Mouse (Mus musculus): ENCODE measurements around the gene Gm21885. TPM values are rescaled to one million over a fixed set of nuclear protein-coding genes. Genes with fewer than 3 reads are reported as not detected.
A peak's percentile ranks its signal among the peaks of the same experiment; 100 is the strongest.

Gene Gm21885
- 2.1 and 4.1 TPM in 2 replicates for polyA plus RNA-seq (2012; rRNA removed)

DNA sequence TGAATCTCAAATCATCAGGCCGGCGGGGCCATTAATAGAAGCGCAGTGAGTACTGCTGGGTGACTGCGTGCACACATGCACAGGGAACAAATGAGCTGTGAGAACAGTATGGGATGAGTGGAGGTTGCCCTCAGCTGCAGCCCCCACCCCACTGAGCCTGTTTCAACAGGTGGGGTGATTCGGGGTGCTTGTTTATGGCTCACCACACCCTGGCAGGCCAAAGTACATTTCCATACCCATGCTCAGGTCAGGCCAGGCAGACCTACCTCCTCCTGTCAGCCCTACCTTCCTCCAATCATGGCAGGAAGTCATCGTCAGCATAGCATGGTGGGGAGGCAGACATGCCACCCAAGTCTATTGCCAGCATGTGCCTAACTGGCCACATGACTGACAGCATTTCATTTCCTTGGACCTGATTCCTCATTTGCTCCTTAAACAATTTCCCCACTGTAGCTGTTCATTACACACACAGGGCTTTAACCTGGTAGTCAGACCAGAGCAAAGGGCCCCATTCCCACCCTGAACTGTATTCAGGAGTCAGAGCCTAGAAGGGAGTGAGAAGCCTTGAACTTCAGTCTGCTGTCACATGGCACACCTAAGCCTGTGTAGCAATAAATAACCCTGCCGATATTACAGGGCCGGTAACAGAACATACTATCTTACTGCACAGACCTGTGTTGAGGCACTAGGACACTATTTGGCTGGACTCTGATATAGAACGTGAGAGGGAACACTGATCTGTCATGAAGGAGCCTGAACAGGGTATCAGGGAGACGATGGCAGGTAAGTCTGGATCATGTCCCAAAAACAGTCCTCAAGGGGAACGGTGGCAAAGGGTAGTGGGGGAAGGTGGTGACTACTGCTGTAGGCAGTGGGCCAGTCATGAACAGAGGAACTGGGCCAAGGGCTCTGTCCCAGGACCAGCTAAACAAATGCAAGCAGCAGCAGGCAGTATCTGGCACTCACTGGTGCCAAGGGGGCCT lies at the start of gene Gm21885:
Gene Gm21885, plus strand, starts transcription at position 675 of the 983 bp plus-strand sequence.
- peak within 1 kb of the TSS; percentile 96 for H3K27ac ChIP-seq (ENCODE audit: insufficient read depth, low read depth, low read length)

DNA sequence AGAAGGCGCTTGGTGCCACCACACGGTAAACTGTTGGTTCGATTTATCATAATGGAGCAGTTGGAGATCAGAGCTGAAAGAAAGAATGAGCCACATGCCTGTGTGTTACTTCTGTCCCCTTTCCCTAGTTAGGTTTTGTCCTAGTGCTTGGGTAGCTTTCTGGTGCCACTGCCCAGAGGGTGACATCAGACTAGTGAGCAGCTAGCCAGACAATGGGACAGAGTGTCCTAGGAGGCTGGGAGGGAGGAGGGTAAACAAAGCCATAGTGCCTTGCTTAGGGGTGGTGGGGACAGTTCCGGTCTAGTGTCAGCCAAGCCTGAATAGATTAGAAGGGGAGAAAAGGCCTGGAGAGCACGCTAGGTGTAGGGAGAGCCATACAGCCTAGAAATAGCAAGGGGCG lies 48.3 kb upstream of the Gm21885 start:
- Histone ChIP-seq H3K27ac (ENCODE audit: insufficient read depth, low read depth, low read length) (no peak overlapping the region), H3K4me1 (ENCODE audit: control insufficient read depth, insufficient read depth, insufficient read length, low read length) (peaks cover 11% of the 10 kb centered on the region), H3K27me3 (ENCODE audit: control insufficient read depth, insufficient read depth, low read length) (no peaks in the 10 kb centered on the region), H3K36me3 (ENCODE audit: control insufficient read depth, insufficient read depth, low read length) (no peaks in the 10 kb centered on the region), H3K4me3 (ENCODE audit: low read depth, low read length) (no peak overlapping the region)
- TF ChIP-seq CTCF (IDR thresholded peaks at IDR 0.05; ENCODE audit: extremely low read depth, insufficient read length, insufficient replicate concordance, low read depth, low read length): no peak
- no peak for TF ChIP-seq POLR2A (IDR thresholded peaks at IDR 0.05; ENCODE audit: low read depth, low read length)
- 88% methylated on average over 6 of the region's 6 CpGs for WGBS

More for the DNA sequence above, at the start of gene Gm21885:
- H3K36me3 ChIP-seq (ENCODE audit: control insufficient read depth, insufficient read depth, low read length): peaks cover 22% of the 10 kb centered on the region
- H3K27me3 ChIP-seq (ENCODE audit: control insufficient read depth, insufficient read depth, low read length): no peaks in the 10 kb centered on the region
- peaks cover 20% of the 10 kb centered on the region; the same call in 1 of the 2 replicates for H3K4me1 ChIP-seq (ENCODE audit: control insufficient read depth, insufficient read depth, insufficient read length, low read length)
- 20% methylated on average over 11 of the region's 11 CpGs for WGBS
- TF ChIP-seq POLR2A (IDR thresholded peaks at IDR 0.05; ENCODE audit: low read depth, low read length) (no peak; the same call in 1 of the 2 replicates), CTCF (IDR thresholded peaks at IDR 0.05; ENCODE audit: extremely low read depth, insufficient read length, insufficient replicate concordance, low read depth, low read length) (no peak)
- H3K4me3 ChIP-seq (ENCODE audit: low read depth, low read length): peak within 1 kb of the TSS; percentile 48

DNA sequence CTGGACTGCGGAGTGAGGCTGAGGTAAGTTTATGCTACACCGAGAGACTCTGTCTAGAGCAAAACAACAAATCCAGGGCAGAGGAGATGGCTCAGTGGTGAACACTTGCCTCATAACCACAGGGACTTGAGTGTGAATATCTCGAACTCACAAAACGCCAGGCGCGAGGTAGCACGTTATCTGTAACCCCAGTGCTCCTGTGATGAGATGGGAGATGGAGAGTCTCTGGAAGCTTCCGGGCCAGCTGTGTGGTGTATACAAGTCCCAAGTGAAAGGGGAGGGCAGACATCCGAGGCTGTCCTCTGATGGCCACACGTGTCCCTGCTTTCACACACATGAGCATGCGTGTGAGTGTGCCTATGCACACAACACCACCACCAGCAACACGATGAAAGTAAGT lies 47.3 kb upstream of the Gm21885 start:
- H3K36me3 ChIP-seq (ENCODE audit: control insufficient read depth, insufficient read depth, low read length): no peaks in the 10 kb centered on the region
- TF ChIP-seq POLR2A (IDR thresholded peaks at IDR 0.05; ENCODE audit: low read depth, low read length): no peak
- no peak for TF ChIP-seq CTCF (IDR thresholded peaks at IDR 0.05; ENCODE audit: extremely low read depth, insufficient read length, insufficient replicate concordance, low read depth, low read length)
- H3K4me1 ChIP-seq (ENCODE audit: control insufficient read depth, insufficient read depth, insufficient read length, low read length): peaks cover 4% of the 10 kb centered on the region
- H3K27me3 ChIP-seq (ENCODE audit: control insufficient read depth, insufficient read depth, low read length): no peaks in the 10 kb centered on the region
- WGBS: 86% methylated on average over 12 of the region's 12 CpGs
- H3K27ac ChIP-seq (ENCODE audit: insufficient read depth, low read depth, low read length): no peak overlapping the region
- H3K4me3 ChIP-seq (ENCODE audit: low read depth, low read length): no peak overlapping the region

DNA sequence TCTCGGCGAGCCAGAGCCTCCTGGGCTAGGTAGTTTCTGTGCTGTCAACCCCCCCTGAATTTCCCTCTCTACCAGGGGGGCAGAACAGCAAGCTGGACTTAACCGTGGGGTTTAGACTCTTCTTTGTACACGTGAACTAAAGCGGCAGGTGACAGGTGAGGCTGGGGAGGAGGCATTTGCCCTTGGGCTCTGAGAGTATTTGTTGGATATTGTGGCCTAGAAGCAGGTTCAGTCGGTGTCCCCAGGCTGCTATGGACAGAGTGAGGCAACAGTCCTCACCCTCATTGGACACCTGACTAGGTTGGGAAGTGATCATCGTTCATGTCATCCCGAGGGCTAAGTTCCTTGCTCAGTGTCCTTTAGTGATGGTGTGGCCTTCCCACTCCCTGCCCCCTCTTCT lies 46.8 kb upstream of the Gm21885 start:
- H3K36me3 ChIP-seq (ENCODE audit: control insufficient read depth, insufficient read depth, low read length): no peaks in the 10 kb centered on the region
- H3K4me3 ChIP-seq (ENCODE audit: low read depth, low read length): no peak overlapping the region
- 86% methylated on average over 8 of the region's 8 CpGs for WGBS
- H3K27ac ChIP-seq (ENCODE audit: insufficient read depth, low read depth, low read length): no peak overlapping the region
- TF ChIP-seq POLR2A (IDR thresholded peaks at IDR 0.05; ENCODE audit: low read depth, low read length) (no peak), CTCF (IDR thresholded peaks at IDR 0.05; ENCODE audit: extremely low read depth, insufficient read length, insufficient replicate concordance, low read depth, low read length) (no peak)
- peaks cover 4% of the 10 kb centered on the region for H3K4me1 ChIP-seq (ENCODE audit: control insufficient read depth, insufficient read depth, insufficient read length, low read length)
- no peaks in the 10 kb centered on the region for H3K27me3 ChIP-seq (ENCODE audit: control insufficient read depth, insufficient read depth, low read length)

DNA sequence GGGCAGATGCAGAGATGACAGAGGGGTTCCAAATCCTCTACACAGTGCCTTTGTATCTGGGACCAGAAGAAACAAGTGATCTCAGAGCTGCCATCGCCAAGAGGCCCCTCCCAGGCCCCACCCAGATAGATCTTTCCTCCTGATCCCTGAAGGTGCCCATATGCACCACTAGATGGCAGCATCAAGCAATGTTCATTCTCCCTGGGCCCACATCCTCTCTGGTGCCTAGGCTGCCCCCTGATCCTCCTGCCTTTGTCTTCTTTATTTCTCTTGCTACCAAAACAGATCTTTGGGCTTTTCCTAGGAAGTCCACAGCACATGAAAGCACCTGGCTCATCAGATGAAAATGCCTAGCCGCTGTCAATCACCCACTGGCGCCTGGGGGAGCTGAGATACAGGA lies 45.6 kb upstream of the Gm21885 start:
- Histone ChIP-seq H3K36me3 (ENCODE audit: control insufficient read depth, insufficient read depth, low read length) (no peaks in the 10 kb centered on the region), H3K4me1 (ENCODE audit: control insufficient read depth, insufficient read depth, insufficient read length, low read length) (peaks cover 4% of the 10 kb centered on the region), H3K27me3 (ENCODE audit: control insufficient read depth, insufficient read depth, low read length) (no peaks in the 10 kb centered on the region), H3K27ac (ENCODE audit: insufficient read depth, low read depth, low read length) (no peak overlapping the region), H3K4me3 (ENCODE audit: low read depth, low read length) (no peak overlapping the region)
- WGBS: 31% methylated on average over 3 of the region's 3 CpGs
- TF ChIP-seq CTCF (IDR thresholded peaks at IDR 0.05; ENCODE audit: extremely low read depth, insufficient read length, insufficient replicate concordance, low read depth, low read length) (peak; percentile 87; the same call in 1 of the 2 replicates), POLR2A (IDR thresholded peaks at IDR 0.05; ENCODE audit: low read depth, low read length) (no peak)

DNA sequence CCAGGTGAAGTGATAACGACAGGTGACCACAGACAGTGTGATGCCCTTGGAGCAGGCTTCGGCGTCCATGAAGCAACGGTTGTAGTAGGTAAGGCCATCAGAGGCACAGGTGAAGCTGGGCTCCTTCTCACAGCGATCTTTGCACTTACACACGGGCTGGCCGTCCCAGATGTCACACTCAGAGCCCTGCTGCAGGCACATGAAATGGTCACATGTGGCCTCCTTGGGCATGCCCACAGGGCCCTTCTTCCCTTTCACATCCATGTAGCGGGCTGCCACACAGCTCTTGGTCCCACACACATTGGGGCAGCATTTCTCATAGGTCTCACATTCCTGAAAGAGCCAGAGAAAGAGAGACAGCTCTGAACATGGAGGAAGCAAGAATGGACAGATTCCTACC lies 42.9 kb upstream of the Gm21885 start:
- no peaks in the 10 kb centered on the region for H3K27me3 ChIP-seq (ENCODE audit: control insufficient read depth, insufficient read depth, low read length)
- H3K27ac ChIP-seq (ENCODE audit: insufficient read depth, low read depth, low read length): no peak overlapping the region
- H3K36me3 ChIP-seq (ENCODE audit: control insufficient read depth, insufficient read depth, low read length): no peaks in the 10 kb centered on the region
- TF ChIP-seq POLR2A (IDR thresholded peaks at IDR 0.05; ENCODE audit: low read depth, low read length): no peak
- no peak for TF ChIP-seq CTCF (IDR thresholded peaks at IDR 0.05; ENCODE audit: extremely low read depth, insufficient read length, insufficient replicate concordance, low read depth, low read length)
- H3K4me1 ChIP-seq (ENCODE audit: control insufficient read depth, insufficient read depth, insufficient read length, low read length): no peaks in the 10 kb centered on the region; the same call in 1 of the 2 replicates
- whole genome bisulfite sequencing: 92% methylated on average over 8 of the region's 8 CpGs
- no peak overlapping the region for H3K4me3 ChIP-seq (ENCODE audit: low read depth, low read length)

DNA sequence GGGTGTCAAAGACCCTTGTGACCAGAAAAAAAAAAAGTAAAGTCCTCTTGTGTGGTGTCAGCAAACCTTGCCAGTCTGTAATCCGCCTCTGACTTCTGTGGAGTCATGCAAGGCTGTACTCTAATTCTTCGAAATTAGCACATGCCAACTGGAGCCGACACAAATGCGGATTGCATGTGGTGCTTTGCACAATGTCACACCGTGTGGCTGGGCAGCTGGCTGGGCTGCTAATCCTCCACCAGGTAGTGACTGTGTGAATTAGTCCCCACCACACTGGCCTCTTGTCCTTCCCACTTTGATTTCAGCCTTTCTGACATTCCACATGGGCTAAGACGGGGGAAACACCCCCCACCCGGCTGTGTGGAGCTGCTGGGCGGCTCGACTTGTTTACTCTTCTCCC lies 42.0 kb upstream of the Gm21885 start:
- TF ChIP-seq POLR2A (IDR thresholded peaks at IDR 0.05; ENCODE audit: low read depth, low read length) (no peak), CTCF (IDR thresholded peaks at IDR 0.05; ENCODE audit: extremely low read depth, insufficient read length, insufficient replicate concordance, low read depth, low read length) (no peak)
- no peak overlapping the region for H3K27ac ChIP-seq (ENCODE audit: insufficient read depth, low read depth, low read length)
- no peak overlapping the region for H3K4me3 ChIP-seq (ENCODE audit: low read depth, low read length)
- no peaks in the 10 kb centered on the region; the same call in 1 of the 2 replicates for H3K4me1 ChIP-seq (ENCODE audit: control insufficient read depth, insufficient read depth, insufficient read length, low read length)
- H3K27me3 ChIP-seq (ENCODE audit: control insufficient read depth, insufficient read depth, low read length): no peaks in the 10 kb centered on the region
- H3K36me3 ChIP-seq (ENCODE audit: control insufficient read depth, insufficient read depth, low read length): no peaks in the 10 kb centered on the region
- 68% methylated on average over 9 of the region's 9 CpGs for WGBS

Data from small intestine, adult 2 months (tissue).